Mouse (Mus musculus) midbrain, postnatal 0 days (tissue): ENCODE data around the gene Cables2. TPM values are rescaled to one million over a fixed set of nuclear protein-coding genes. Genes with fewer than 3 reads are reported as not detected.

Experiments
- ATAC-seq: fragments of 200-750 bp; cut with Nextera tagmentation; 2 replicates; pipeline ENCODE4 v1.8.0; 2017; ENCODE audit warnings: moderate number of reproducible peaks, mild to moderate bottlenecking, moderate TSS enrichment, moderate library complexity; ENCODE audit not compliant: low FRiP score
- DNase-seq: peaks from one replicate; pipeline ENCODE4 v3.0.0-alpha.2; 2015; ENCODE audit warnings: low spot score
- H3K27ac ChIP-seq: fragments of 300-500 bp; sonication (generic); 2 replicates; pipeline ENCODE4 v1.5.1; 2014; ENCODE audit warnings: low read depth, mild to moderate bottlenecking, low read length, mixed read lengths
- H3K27me3 ChIP-seq: fragments of 300-500 bp; sonication (generic); 2 replicates; pipeline ENCODE4 v1.6.1; 2014; ENCODE audit warnings: low read length, control low read depth, mixed read lengths; ENCODE audit not compliant: insufficient read depth
- H3K36me3 ChIP-seq: fragments of 300-500 bp; sonication (generic); 2 replicates; pipeline ENCODE4 v1.6.1; 2014; ENCODE audit warnings: low read length, control low read depth, mixed read lengths; ENCODE audit not compliant: insufficient read depth
- H3K4me1 ChIP-seq: fragments of 300-500 bp; sonication (generic); 2 replicates; pipeline ENCODE4 v1.6.1; 2014; ENCODE audit warnings: mild to moderate bottlenecking, control low read depth, antibody characterized with exemption, low read length, mixed read lengths; ENCODE audit not compliant: insufficient read depth
- H3K4me2 ChIP-seq: fragments of 300-500 bp; sonication (generic); 2 replicates; pipeline ENCODE4 v1.6.1; 2014; ENCODE audit warnings: low read depth, mild to moderate bottlenecking, low read length, mixed read lengths; ENCODE audit not compliant: poor library complexity, severe bottlenecking
- H3K4me3 ChIP-seq: fragments of 300-500 bp; sonication (generic); 2 replicates; pipeline ENCODE4 v1.5.1; 2014; ENCODE audit warnings: low read depth, mild to moderate bottlenecking, low read length, moderate library complexity
- H3K9ac ChIP-seq: fragments of 300-500 bp; sonication (generic); replicated peaks from 2 replicates; pipeline ENCODE4 v1.6.1; 2014; ENCODE audit warnings: mild to moderate bottlenecking, low read length, moderate library complexity, mixed read lengths; ENCODE audit not compliant: poor library complexity, severe bottlenecking
- H3K9me3 ChIP-seq: fragments of 300-500 bp; sonication (generic); 2 replicates; pipeline ENCODE4 v1.6.1; 2016; ENCODE audit warnings: low read length, control low read depth
- CTCF ChIP-seq: IDR thresholded peaks from 2 replicates; pipeline ENCODE4 v1.5.1; 2016; ENCODE audit warnings: antibody characterized with exemption, mild to moderate bottlenecking
- whole genome bisulfite sequencing: fragments of 180-500 bp; shearing (Covaris S2); extraction: QIAGEN DNeasy Blood & Tissue Kit; methylation state at CpG from one replicate; pipeline ENCODE4 v1.1.7; 2014; 5-methylcytosine and 5-hydroxymethylcytosine counted together
- polyA plus RNA-seq: library from polyadenylated mRNA; unstranded; fragments of >200 nt; fragmentation: Nextera tagmentation; extraction: Ambion mirVana; gene quantifications from 2 replicates; pipeline ENCODE4 v1.2.1, GENCODE M21; 2015
- total RNA-seq: library from RNA; depleted of rRNA; stranded (reverse); fragments of >200 nt; gene quantifications from 2 replicates; pipeline ENCODE4 v1.2.3, GENCODE M21; 2014

Cables2 gene
- total and polyA plus RNA-seq, 2 experiments from 2014 or later: 37.8 to 59.1 TPM

DNA sequence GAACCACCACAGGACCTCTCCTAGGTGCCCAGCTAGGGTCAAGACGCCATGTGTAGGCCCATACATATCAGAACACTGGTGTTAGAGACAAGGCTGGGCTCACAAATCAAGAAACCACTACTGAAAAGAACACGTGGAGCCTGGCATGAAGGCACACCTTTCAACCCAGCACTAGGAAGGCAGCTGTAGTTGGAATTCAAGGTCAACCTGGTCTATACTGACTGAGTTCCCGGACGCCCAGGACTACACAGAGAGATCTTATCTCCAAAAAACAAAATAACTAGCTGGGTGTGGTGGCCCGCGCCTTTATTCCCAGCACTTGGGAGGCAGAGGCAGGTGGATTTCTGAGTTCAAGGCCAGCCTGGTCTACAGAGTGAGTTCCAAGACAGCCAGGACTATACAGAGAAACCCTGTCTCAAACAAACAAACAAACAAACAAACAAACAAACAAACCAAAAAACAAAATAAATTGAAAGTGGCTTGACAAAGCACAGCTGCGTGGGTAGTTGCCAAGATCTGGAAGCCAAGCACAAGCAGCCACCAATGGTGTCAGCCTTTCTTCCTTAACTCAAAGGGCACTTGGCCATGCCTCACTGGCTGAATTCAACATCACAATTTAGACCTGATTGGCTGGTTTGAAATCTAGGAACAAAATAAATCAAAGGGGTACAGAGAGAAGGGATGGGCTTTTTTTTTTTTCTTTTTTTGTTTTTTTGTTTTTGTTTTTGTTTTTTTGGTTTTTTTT, 35.5 kb downstream of the Cables2 start:
- no peak for TF ChIP-seq CTCF
- Histone ChIP-seq H3K27ac (no peak overlapping the region), H3K27me3 (no peaks in the 10 kb centered on the region), H3K9ac (no peak overlapping the region), H3K4me1 (no peaks in the 10 kb centered on the region), H3K4me2 (no peak overlapping the region), H3K36me3 (no peaks in the 10 kb centered on the region), H3K9me3 (no peaks in the 10 kb centered on the region), H3K4me3 (no peak overlapping the region)
- DNase-seq: no peak
- no peak for ATAC-seq
- WGBS: 91% methylated on average over 7 of the region's 7 CpGs

GRCm38 (mm10) chr2:180236930-180237329, 36.4 kb downstream of the Cables2 start:
- H3K4me1 ChIP-seq: no peaks in the 10 kb centered on the region
- no peaks in the 10 kb centered on the region for H3K36me3 ChIP-seq
- no peak for TF ChIP-seq CTCF
- DNase-seq: no peak
- no peak for ATAC-seq
- no peaks in the 10 kb centered on the region for H3K9me3 ChIP-seq
- H3K27me3 ChIP-seq: no peaks in the 10 kb centered on the region
- no peak overlapping the region for H3K9ac ChIP-seq
- no peak overlapping the region for H3K27ac ChIP-seq
- 87% methylated on average over 3 of the region's 3 CpGs for WGBS
- no peak overlapping the region for H3K4me3 ChIP-seq
- no peak overlapping the region for H3K4me2 ChIP-seq

DNA sequence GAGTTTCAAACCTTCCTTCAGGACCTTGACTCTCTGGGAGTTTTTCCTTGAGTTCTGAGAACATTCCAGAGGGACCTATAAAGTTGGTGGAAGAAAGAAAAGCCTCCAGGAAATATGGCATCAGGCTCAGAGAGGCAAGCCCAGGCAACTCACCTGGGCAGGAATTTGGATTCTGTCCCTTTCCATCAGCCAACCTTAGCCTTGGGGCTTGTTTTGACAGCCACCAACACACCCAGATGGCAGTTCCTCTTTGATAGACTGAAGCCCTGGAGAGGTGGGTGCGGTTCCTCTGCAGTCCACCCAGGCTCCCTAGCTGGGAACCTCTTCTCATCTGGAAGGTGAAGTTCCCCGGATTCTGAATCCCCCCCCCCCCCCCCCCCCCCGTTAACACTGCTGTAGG, 36.8 kb downstream of the Cables2 start:
- TF ChIP-seq CTCF: no peak
- no peaks in the 10 kb centered on the region for H3K4me1 ChIP-seq
- no peak overlapping the region for H3K4me3 ChIP-seq
- no peaks in the 10 kb centered on the region for H3K36me3 ChIP-seq
- DNase-seq (no peak), ATAC-seq (no peak)
- no peaks in the 10 kb centered on the region for H3K9me3 ChIP-seq
- H3K9ac ChIP-seq: no peak overlapping the region
- H3K4me2 ChIP-seq: no peak overlapping the region
- no peaks in the 10 kb centered on the region for H3K27me3 ChIP-seq
- WGBS: 69% methylated on average over 2 of the region's 3 CpGs
- H3K27ac ChIP-seq: no peak overlapping the region

DNA sequence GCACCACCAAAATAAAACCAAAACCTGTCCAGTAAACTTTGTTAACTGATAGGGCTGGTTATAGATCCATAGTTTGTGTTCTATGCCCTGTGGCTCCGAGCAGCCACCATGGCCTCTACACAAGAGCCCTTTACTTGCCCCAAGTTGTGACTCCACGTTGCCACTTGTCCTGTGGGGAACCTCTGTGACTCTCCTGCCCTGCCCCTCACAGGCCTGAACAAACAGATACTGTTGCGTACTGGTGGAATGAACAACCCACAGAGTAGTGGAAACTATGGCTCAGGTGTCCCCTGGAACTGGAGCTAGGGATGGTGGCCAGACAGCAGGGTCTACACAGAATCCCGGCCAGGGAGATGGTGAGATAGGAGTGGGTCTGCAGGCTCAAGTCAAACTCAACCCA, 37.5 kb downstream of the Cables2 start:
- no peak for TF ChIP-seq CTCF
- no peaks in the 10 kb centered on the region for H3K36me3 ChIP-seq
- H3K27ac ChIP-seq: no peak overlapping the region
- H3K4me1 ChIP-seq: no peaks in the 10 kb centered on the region
- ATAC-seq (no peak), DNase-seq (no peak)
- H3K9ac ChIP-seq: no peak overlapping the region
- no peak overlapping the region for H3K4me2 ChIP-seq
- no peak overlapping the region for H3K4me3 ChIP-seq
- H3K27me3 ChIP-seq: no peaks in the 10 kb centered on the region
- H3K9me3 ChIP-seq: no peaks in the 10 kb centered on the region
- WGBS: 94% methylated on average over 4 of the region's 4 CpGs

DNA sequence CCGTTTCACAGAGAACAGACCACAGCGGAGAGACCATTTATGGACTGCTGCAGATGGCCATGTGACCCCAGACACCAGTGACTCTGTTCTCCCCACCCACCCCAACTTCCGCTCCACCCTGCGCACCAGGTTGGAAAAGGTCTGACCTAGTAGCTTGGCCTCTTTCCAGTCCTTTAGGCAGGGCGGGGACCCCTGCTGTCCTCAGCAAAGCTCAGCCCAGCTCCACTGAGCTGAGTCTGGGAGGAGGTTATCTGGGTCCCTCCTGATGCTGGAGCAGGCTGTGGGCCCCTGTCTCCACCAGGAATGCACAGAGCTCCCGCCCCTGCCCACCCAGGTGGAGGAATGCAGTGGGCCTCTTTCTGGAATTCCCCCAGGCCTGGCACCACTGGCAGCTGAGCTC, 38.3 kb downstream of the Cables2 start:
- ATAC-seq (no peak), DNase-seq (no peak)
- no peak for TF ChIP-seq CTCF
- H3K9ac ChIP-seq: no peak overlapping the region
- no peaks in the 10 kb centered on the region for H3K9me3 ChIP-seq
- no peak overlapping the region for H3K4me2 ChIP-seq
- no peaks in the 10 kb centered on the region for H3K27me3 ChIP-seq
- no peak overlapping the region for H3K4me3 ChIP-seq
- no peaks in the 10 kb centered on the region for H3K36me3 ChIP-seq
- H3K4me1 ChIP-seq: no peaks in the 10 kb centered on the region
- WGBS: 45% methylated on average over 6 of the region's 6 CpGs
- H3K27ac ChIP-seq: no peak overlapping the region

DNA sequence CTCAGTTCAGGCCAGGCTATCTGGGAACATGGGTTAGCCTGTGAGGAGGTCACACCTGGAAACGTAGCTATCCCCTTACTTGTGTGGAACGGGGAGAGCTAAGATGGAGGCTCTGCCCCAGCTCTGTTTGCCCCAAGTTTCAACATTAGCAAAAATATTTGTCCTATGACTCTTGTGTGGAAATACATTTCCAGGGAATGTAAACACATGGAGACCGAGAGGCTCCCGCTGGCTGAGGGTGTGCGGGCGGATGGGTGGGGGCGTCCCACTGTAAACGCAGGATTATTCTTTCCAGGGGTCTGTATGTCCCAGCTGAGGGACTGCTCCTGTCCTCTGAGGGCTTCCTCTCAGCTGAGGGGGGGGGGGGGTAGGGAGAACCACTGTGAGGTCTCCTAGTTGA, 38.9 kb downstream of the Cables2 start:
- Histone ChIP-seq H3K27me3 (no peaks in the 10 kb centered on the region), H3K4me1 (no peaks in the 10 kb centered on the region), H3K4me2 (no peak overlapping the region), H3K9ac (no peak overlapping the region), H3K9me3 (no peaks in the 10 kb centered on the region), H3K4me3 (no peak overlapping the region), H3K27ac (no peak overlapping the region), H3K36me3 (no peaks in the 10 kb centered on the region)
- DNase-seq: no peak
- 89% methylated on average over 8 of the region's 8 CpGs for whole genome bisulfite sequencing
- no peak for TF ChIP-seq CTCF
- no peak for ATAC-seq
